Mouse (Mus musculus): ENCODE measurements at regions not wholly inside any gene's neighbourhood (a gene's known extent, or its start where the extent isn't known, plus 50 kb on each side); places are given as distances from the start of the nearest gene placed in this dataset.

- DNase-seq (ENCODE audit: low spot score), result peak; percentile 49
- TF ChIP-seq POLR2A (IDR thresholded peaks at IDR 0.05; ENCODE audit: borderline replicate concordance, extremely low read depth, insufficient read depth, insufficient read length), result no peak
- WGBS, result 17% methylated on average over 3 of the region's 3 CpGs
Observed at GRCm38 (mm10) chr12:95384248-95384964, 307.6 kb upstream of the Flrt2 start.

GRCm38 (mm10) chr12:95385688-95386087 is 306.3 kb upstream of the Flrt2 start:
- H3K27me3 ChIP-seq (ENCODE audit: control insufficient read depth, insufficient read depth, low read length), result no peaks in the 10 kb centered on the region
- H3K27ac ChIP-seq (replicated peaks; ENCODE audit: low read depth, low read length), result no peak overlapping the region
- DNase-seq (ENCODE audit: low spot score) (peak; percentile 33), ATAC-seq (ENCODE audit: low FRiP score, low read depth) (peak; percentile 53)
- no peak overlapping the region for H3K9ac ChIP-seq (ENCODE audit: low read depth, low read length, severe bottlenecking)
- no peak for TF ChIP-seq POLR2A (IDR thresholded peaks at IDR 0.05; ENCODE audit: borderline replicate concordance, extremely low read depth, insufficient read depth, insufficient read length)
- H3K4me3 ChIP-seq (replicated peaks; ENCODE audit: low read length), result no peak overlapping the region
- no peak overlapping the region for H3K4me2 ChIP-seq (replicated peaks; ENCODE audit: low read depth, low read length, severe bottlenecking)
- H3K36me3 ChIP-seq (ENCODE audit: control insufficient read depth, insufficient read depth, low read length), result no peaks in the 10 kb centered on the region
- WGBS, result 31% methylated on average over 3 of the region's 3 CpGs
- H3K4me1 ChIP-seq (ENCODE audit: control insufficient read depth, insufficient read depth, low read length), result 0 out of 2 replicates have a peak, but pooled peaks cover 2% of the 10 kb centered on the region
- no peaks in the 10 kb centered on the region for H3K9me3 ChIP-seq (ENCODE audit: control insufficient read depth, low read length)

More at GRCm38 (mm10) chr12:95384248-95384964, 307.6 kb upstream of the Flrt2 start:
- Histone ChIP-seq H3K4me2 (replicated peaks; ENCODE audit: low read depth, low read length, severe bottlenecking) (no peak overlapping the region), H3K9ac (ENCODE audit: low read depth, low read length, severe bottlenecking) (no peak overlapping the region), H3K4me3 (replicated peaks; ENCODE audit: low read length) (no peak overlapping the region), H3K27me3 (ENCODE audit: control insufficient read depth, insufficient read depth, low read length) (no peaks in the 10 kb centered on the region), H3K27ac (replicated peaks; ENCODE audit: low read depth, low read length) (no peak overlapping the region), H3K36me3 (ENCODE audit: control insufficient read depth, insufficient read depth, low read length) (no peaks in the 10 kb centered on the region), H3K4me1 (ENCODE audit: control insufficient read depth, insufficient read depth, low read length) (0 out of 2 replicates have a peak, but pooled peaks cover 2% of the 10 kb centered on the region), H3K9me3 (ENCODE audit: control insufficient read depth, low read length) (no peaks in the 10 kb centered on the region)
- no peak for ATAC-seq (ENCODE audit: low FRiP score, low read depth)

- no peak overlapping the region for H3K9ac ChIP-seq (ENCODE audit: low read depth, low read length, severe bottlenecking)
- no peak for TF ChIP-seq POLR2A (IDR thresholded peaks at IDR 0.05; ENCODE audit: borderline replicate concordance, extremely low read depth, insufficient read depth, insufficient read length)
- H3K9me3 ChIP-seq (ENCODE audit: control insufficient read depth, low read length), result no peaks in the 10 kb centered on the region
- no peaks in the 10 kb centered on the region for H3K27me3 ChIP-seq (ENCODE audit: control insufficient read depth, insufficient read depth, low read length)
- H3K4me3 ChIP-seq (replicated peaks; ENCODE audit: low read length), result no peak overlapping the region
- no peak overlapping the region for H3K4me2 ChIP-seq (replicated peaks; ENCODE audit: low read depth, low read length, severe bottlenecking)
- 0 out of 2 replicates have a peak, but pooled peaks cover 2% of the 10 kb centered on the region for H3K4me1 ChIP-seq (ENCODE audit: control insufficient read depth, insufficient read depth, low read length)
- WGBS, result 84% methylated on average over 2 of the region's 2 CpGs
- H3K27ac ChIP-seq (replicated peaks; ENCODE audit: low read depth, low read length), result no peak overlapping the region
- ATAC-seq (ENCODE audit: low FRiP score, low read depth), result no peak
- no peak for DNase-seq (ENCODE audit: low spot score)
- no peaks in the 10 kb centered on the region for H3K36me3 ChIP-seq (ENCODE audit: control insufficient read depth, insufficient read depth, low read length)
Observed at GRCm38 (mm10) chr12:95388185-95388584, 303.8 kb upstream of the Flrt2 start.

GRCm38 (mm10) chr12:95392821-95393220 is 299.2 kb upstream of the Flrt2 start:
- no peaks in the 10 kb centered on the region for H3K9me3 ChIP-seq (ENCODE audit: control insufficient read depth, low read length)
- no peaks in the 10 kb centered on the region for H3K4me1 ChIP-seq (ENCODE audit: control insufficient read depth, insufficient read depth, low read length)
- peak; percentile 37; the same call in 1 of the 2 replicates for ATAC-seq (ENCODE audit: low FRiP score, low read depth)
- H3K36me3 ChIP-seq (ENCODE audit: control insufficient read depth, insufficient read depth, low read length), result no peaks in the 10 kb centered on the region
- TF ChIP-seq POLR2A (IDR thresholded peaks at IDR 0.05; ENCODE audit: borderline replicate concordance, extremely low read depth, insufficient read depth, insufficient read length), result no peak
- H3K27me3 ChIP-seq (ENCODE audit: control insufficient read depth, insufficient read depth, low read length), result no peaks in the 10 kb centered on the region
- DNase-seq (ENCODE audit: low spot score), result no peak
- H3K4me3 ChIP-seq (replicated peaks; ENCODE audit: low read length), result no peak overlapping the region
- H3K9ac ChIP-seq (ENCODE audit: low read depth, low read length, severe bottlenecking), result no peak overlapping the region
- 53% methylated on average over 1 of the region's 1 CpGs for WGBS
- no peak overlapping the region for H3K27ac ChIP-seq (replicated peaks; ENCODE audit: low read depth, low read length)
- no peak overlapping the region for H3K4me2 ChIP-seq (replicated peaks; ENCODE audit: low read depth, low read length, severe bottlenecking)

DNA sequence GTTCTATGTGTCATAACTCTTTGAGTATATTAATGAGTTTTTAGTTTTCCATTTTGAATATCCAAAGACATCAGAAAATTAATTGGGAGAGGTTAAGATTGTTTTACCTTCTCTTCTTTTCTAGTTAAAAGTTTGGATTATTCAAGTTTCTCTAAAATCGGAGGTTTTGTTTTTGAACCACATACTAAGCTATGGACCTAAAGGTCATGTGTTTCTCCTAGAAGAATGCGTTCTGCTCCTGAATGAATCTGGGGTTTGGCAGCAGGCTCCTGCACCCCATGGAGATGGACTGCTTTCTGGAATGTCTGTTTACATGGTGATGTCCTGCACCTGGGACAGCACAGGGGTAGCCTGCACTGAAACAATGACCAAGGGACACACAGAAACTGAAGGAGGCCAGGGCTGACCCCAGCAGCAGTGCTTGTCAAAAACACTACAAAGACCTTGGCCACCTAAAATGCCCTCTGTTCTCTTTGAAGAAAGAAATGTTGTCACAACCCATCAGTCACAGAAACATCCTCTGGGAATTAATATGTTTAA is 297.0 kb upstream of the Flrt2 start:
- 81% methylated on average over 2 of the region's 2 CpGs for WGBS
- no peak for ATAC-seq (ENCODE audit: low FRiP score, low read depth)
- H3K4me1 ChIP-seq (ENCODE audit: control insufficient read depth, insufficient read depth, low read length), result no peaks in the 10 kb centered on the region

More for the DNA sequence above, 297.0 kb upstream of the Flrt2 start:
- Histone ChIP-seq H3K27ac (replicated peaks; ENCODE audit: low read depth, low read length) (no peak overlapping the region), H3K4me3 (replicated peaks; ENCODE audit: low read length) (no peak overlapping the region), H3K4me2 (replicated peaks; ENCODE audit: low read depth, low read length, severe bottlenecking) (no peak overlapping the region), H3K9ac (ENCODE audit: low read depth, low read length, severe bottlenecking) (no peak overlapping the region), H3K27me3 (ENCODE audit: control insufficient read depth, insufficient read depth, low read length) (no peaks in the 10 kb centered on the region), H3K36me3 (ENCODE audit: control insufficient read depth, insufficient read depth, low read length) (no peaks in the 10 kb centered on the region), H3K9me3 (ENCODE audit: control insufficient read depth, low read length) (no peaks in the 10 kb centered on the region)
- TF ChIP-seq POLR2A (IDR thresholded peaks at IDR 0.05; ENCODE audit: borderline replicate concordance, extremely low read depth, insufficient read depth, insufficient read length), result no peak
- DNase-seq (ENCODE audit: low spot score), result no peak

All from limb, embryonic 14.5 days (tissue).